Mouse (Mus musculus) lung, postnatal 10 days (tissue): Measurements from ENCODE around the gene Plpp7.
A peak's percentile ranks its signal among the peaks of the same experiment; 100 is the strongest.

Source experiments
- DNase-seq: peaks from one replicate; pipeline ENCODE4 v3.0.0; 2021

The Plpp7 gene

DNA sequence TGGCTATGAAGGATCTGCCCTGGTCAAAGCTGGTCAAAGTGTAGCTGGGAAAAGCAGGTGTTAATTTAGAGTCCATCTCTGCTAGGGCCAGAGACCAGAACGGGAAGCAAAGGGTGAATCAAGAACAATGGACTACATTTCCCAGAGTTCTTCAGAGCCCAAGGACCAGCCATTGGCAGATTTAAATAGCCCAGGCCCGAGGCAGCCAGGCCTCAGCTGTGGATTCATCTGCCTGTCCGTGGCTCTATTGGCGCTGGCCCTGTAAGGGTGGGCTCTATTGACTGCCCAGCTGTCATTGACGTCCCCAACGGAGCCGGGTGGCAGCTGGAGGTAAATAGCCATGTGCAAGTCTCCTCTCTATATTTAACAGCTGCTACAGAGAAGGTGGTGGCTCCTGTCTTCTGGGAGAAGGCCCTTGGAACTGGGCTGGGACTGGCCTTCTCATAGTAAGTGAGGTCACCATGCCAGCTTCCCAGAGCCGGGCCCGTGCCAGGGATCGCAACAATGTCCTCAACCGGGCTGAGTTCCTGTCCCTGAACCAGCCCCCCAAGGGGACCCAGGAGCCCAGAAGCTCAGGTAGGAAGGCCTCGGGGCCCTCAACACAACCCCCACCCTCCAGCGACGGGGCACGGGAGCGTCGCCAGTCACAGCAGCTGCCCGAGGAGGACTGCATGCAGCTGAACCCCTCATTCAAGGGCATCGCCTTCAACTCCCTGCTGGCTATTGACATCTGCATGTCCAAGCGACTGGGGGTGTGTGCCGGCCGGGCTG is at the start of gene Plpp7:
Gene Plpp7 (plus strand): TSS at position 178 of the 771 bp plus-strand sequence.
- DNase-seq = peak; percentile 75

DNA sequence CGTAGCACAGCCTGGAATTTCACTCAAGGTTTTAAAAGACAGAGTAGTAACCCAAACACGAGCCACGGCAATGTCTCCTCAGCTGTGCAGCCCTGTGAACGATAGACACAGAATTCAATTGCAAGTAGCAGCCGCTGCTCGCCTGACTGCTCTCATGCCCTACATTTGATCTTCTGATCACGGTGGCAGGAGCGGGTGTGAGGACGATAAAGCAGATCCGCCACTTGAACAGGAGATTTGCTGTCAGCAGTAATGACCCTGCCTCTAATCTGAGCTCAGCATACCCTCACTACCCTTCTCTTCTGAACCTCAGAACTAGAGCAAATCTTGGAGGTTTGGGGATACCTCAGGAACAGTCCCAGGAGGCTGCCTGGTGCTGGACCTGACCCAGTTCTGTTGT is 49.3 kb upstream of the Plpp7 start:
- no peak for DNase-seq

DNA sequence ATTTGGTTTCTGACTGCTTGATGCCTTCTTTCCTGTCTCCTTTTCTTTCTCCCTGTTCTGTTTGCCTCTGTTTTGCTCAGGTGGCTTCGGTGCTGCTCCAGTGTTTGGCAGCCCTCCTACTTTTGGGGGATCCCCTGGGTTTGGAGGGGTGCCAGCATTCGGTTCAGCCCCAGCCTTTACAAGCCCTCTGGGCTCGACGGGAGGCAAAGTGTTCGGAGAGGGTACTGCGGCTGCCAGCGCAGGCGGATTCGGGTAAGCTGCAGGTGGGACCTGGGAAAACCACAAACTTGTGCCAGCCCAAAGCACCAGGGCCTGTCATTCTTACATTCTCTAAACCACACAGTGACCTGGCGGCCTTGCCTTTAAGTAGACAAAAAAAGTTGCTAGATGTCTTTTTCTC is 48.0 kb upstream of the Plpp7 start:
- no peak for DNase-seq

DNA sequence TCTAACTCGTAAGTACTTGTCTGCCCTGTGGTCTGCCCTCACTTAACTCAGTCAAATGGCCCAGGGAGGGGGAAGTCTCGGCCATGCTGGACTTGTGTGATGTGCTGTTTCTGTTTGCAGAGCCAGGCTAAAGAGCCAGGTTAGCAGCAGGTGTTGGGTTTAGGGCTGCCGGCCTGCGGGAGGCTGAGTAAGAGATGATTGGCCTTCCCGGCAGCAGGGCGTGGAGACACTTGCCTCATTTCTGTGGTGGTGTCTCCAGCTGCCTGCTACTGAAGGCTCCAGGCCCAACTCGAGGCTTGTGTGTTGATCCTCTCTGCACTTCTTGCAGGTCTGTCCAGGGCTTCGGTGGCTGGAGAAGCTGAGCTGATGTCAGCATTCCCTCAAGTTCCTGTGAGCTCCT is 43.5 kb upstream of the Plpp7 start:
- DNase-seq = no peak

DNA sequence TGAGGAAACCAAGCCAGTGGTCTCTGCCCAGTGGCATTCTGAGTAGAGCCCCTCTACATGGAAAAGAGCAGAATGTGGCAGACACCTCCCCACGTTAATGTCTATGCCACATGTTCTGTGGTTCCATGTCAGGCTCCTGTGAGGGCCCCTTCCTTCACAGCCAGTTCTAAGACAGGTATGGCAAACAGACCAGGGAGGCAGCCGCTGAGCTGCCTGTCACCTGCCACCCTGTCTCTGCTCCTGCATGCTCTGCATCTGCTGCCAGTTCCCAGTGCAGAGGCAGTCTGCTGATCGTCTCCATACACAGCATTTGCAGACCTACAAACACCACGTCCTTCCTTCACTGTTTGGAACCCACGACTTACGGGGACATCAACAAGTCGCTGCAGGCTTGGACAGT is 42.9 kb upstream of the Plpp7 start:
- DNase-seq = no peak

DNA sequence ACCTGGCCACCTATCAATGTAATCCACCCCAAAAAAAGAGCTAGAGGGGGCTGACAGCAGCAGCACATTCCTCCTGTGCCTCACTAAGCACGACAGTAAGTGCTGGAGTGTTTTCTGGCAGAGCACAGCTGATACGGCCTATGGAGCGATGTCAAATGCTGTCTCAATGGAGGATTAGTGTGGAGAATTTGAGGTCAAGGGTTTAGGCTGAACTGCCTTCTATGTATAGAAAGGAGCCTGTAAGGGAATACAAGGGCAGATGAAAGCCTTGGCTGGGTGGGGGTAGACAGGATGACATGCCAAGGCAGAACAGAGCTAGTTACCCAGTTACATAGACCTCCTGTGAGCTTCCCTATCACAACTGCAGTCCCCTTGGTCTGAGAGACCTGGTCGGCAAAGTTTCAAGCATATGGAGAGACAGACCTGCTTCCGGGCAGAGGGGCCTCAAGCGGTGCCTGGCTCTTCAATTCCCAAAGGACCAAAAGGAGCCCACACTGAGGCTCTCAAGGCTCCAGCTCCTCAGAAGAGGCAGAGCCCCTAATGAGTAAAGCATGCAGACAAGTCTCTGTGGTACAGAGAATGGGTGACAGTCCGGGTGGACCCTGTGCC is 39.9 kb upstream of the Plpp7 start:
- no peak for DNase-seq

DNA sequence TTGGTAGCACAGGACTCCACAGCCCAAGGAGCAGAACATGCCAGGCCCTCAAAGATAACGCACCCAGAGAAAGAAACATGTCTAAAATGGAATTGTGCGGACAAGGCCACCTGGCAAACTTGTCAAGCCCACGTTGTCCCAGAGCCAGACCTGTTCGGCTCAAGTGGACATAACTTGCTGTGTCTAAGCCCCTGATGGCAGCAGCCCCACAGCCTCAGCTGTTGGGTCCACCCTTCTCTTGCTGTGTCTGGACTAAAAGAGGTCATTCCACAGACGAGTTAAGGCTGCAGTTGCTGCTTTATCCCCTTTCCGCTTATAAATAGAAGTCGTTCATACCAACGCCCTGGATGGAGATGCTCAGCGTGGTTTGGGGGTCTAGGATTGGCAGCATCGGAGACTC is 38.8 kb upstream of the Plpp7 start:
- DNase-seq = no peak

DNA sequence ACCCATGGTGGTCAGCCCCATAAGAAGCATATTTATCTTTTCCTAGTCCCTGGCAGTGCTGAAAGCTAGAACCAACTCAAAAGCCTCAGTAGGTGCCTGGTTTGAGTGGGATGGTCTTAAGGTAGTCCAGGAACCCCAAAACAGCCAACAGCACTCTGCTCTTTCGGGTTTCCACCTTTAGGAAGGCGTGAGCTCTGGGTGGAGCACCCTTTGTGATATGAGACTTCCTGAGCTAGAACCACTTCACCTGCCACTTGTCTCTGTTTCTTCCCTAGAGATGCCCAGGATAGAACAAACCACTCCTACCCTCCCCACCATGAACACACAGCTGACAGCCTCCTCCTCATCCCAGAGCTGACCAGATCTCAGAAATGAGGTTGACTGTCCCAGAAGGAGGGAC is 38.0 kb upstream of the Plpp7 start:
- no peak for DNase-seq

DNA sequence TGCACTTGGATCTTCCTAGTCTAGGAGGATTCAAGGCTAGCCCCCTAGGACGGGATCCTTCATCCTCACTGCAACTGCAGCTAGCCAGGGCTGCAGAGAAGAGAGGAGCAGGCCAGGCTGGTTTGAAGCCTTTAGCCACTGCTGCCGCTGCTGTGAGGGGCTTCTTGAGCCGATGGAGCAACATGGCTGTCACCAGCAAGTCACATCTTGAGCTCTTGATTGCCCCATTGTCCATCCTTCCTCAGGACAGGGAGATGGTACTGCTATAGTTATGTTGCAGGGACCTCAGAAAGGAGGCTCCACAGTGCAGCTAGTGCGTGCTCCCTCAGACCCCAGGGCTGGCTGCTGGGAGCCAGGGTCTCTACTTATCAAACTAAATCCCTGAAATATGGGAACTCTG is 37.5 kb upstream of the Plpp7 start:
- DNase-seq = no peak

DNA sequence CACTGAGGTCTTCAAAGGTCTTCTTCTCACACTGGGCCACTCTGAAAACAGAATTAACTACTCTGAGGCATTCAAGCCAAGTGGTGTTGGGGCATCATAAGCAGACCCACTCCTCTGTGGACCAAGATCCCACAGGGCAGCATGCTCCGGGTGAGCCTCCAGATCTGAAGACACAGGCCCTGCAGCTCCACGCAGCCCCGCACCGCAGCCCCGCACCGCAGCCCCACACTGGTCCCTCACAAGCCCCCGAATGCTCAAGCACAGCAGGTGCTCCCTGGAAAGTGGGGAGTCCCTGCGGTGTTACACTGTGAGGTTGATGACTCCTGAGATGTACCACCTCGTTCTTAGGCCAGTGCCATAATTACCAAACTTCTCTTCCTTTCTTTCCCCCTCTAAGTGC is 37.1 kb upstream of the Plpp7 start:
- DNase-seq = no peak

DNA sequence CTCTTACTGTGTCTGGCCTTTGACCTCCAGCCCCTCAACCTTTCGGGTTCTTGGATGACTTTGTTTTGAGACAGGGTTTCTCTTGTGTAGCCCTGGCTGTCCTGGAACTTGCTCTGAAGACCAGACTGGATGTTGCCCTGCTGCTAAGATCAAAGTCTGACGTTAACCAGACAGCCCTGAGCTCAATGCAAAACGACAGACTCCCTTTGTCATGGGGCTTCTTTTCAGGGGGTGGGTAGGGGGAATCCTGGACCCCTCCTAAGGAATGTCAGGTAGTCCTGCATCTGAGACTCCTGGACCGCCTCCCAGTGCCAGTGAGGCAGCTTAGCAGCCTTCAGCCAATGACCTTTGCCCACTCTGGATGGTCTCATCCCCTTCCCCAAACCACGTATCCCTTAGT is 36.6 kb upstream of the Plpp7 start:
- no peak for DNase-seq

DNA sequence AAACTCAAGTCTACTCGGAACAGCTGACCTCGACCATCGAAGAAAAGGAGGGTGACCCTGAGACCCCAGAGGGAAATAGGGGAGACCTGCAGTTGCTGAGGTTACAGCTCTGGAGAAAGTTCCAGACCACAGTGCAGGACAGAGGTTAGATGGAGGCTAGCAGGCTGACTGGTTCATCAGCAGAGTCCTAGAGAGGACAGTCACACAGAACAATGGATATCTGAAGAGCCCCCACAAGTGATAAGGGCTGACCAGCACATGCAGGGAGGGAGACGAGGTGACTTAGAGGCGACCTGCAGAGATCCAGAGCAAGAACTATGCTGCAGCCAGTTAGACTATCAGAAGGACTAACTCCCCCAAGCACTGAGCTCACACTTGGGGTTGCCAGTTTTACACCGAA is 35.7 kb upstream of the Plpp7 start:
- no peak for DNase-seq

DNA sequence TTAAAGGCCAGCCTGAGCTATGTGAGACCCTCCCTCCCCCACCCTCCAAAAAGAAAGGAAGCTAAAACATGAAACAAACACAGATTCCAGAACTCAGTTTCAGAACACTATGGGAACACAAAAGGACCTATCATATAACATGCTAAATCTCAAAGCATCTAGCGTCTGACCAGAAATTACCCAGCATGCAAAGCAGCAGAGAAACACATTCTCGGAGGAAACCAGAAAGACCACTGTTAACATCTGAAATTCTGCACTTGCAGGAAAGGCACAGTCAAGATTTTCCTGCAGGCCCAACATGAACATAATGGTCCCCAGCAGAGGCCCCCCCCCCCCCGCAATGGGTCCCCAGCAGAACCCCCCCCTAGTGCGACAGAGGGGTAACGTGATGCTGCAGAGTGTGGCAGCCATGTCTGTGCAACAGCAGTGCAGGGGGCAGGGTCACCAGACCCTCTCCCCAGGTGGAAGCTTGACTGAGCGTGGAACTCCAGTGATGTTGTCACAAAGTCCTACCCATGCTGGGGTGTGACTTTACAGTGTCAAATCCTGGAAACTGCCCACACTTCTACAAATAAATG is 35.0 kb upstream of the Plpp7 start:
- no peak for DNase-seq

DNA sequence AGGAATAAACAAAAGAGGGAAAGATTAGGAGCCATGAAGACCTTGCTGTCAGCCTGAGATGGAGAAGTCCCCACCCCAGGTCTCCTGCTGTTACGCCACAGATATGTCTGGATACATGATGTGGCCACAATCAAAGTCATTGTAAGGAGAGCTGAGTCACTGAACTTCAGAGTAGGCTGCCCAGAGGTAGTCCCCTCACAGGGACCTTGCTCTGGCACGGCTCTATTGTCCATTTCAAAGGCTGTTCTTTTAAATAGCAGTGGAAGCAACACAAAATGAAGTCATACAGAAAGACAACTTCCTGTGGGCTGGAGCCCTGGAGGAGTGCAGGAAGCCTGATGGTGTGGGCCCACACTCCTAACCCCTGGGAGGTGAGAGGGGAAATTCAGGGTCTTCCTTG is 34.1 kb upstream of the Plpp7 start:
- no peak for DNase-seq

DNA sequence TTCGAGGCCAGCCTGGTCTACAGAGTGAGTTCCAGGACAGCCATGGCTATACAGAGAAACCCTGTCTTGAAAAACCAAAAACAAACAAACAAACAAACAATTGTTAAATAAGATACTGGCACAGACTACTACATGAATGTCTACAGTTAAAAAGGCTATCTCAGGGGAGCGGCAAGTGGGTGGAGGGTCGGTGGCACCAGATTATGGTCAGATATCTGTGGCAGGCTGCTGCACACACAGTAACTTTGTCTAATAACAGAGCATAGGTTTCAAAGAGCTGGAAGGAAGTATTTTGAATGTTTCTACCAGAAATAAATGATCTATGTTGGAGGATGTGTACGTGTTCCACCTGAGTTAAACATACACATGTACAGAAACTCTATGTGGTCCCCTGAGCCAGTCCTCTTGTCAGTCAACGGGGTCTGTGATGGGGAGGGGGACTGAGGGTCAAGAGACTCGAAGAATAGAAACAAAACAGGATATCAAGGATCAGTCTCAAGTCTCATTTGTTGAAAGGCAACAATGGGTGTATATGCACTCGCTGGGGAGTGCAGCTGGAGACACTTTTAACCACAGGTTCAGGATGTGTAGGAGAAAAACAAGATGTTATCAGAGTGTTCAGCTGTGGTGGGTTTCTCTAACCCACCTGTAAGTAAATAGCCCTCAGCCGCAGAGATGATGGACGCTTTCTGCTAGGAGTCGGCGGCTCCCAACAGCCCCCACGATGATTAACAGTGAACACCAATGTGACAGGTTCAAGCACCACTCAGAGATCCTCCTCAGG is 33.4 kb upstream of the Plpp7 start:
- no peak for DNase-seq

DNA sequence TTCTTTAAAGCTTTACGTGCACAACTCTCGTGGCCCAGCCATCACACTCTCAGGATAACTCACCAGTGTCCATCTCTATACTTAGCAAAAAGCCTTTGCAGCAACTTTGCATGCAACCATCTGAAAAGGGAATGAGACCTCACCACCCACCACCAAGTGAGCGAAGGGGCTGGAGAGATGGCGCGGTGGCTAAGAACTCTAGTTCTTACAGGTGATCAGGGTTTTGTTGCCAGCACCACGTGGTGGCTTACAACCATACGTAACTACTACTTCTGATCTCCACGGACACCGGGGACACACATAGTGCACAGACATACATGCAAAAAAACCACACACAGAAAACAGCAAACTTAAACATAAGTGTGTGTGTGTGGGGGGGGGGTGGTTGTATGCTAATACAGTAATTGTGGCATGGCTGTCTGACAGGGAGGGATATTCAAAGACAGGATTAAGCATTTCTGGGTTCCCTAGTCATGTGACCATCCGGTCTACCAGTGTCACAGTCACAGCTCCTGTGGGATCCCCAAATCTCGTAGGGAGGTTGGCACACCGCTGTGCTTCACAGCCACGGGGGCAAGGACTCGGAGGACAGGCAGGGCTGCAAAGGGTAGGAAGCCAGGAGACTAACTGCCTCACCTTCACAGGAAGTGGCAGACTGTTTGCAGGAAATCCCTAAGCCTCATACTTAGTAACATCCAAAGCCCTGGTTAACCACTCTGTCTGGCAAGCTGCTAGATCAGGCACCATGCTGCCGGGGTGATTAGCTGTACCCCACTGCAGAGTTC is 32.5 kb upstream of the Plpp7 start:
- no peak for DNase-seq

DNA sequence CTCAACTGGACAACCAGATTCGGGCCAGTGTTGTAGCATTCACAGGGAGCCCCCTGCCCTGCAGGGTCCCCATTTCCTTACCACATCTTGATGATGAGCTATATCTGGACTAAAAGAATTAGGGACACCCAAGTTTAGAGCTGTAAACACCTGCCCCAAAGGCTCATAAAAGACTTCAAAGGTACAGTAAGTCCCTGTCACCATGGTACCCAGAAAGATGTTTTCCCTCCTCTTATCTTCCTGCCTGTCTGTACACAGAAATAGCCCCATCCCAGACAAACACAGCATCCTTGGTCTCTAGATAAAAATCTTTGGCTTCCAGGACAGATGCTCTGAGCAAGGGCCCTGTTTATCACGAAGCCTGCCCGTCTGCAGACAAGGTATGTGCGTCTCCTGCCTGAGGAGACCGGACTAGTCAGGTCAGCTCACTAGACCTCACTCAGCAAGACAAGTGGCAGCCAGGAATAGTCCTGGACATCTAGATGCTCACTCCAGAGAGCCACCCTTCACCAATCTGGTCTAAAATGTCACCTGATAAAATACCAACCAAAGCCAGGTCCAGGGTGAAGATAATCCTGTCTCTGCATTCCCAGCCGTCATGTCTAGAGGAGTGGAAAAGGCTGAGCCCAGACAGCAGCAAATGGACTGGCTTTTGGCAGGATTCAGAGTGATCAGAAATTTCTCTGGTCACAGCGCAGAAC is 31.7 kb upstream of the Plpp7 start:
- DNase-seq = no peak

DNA sequence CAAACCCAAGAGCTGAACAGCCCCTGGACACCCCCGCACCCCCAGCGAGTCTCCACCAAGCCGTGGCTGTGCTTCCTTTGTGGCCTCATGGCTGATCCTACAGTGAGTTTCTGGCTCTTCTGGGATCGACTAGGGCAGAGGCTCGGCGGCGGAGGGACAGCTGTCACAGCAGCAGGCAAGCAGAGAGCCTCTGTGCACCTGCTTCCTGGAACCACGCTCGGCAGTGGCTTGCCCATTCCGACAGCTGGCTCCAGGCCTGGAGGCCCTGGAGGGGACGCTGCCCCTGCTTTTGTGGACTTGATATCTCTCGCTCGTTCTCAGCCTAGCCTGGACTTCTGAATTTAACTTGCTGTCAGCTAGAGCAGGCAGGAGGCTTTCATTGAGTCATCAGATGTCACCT is 30.4 kb upstream of the Plpp7 start:
- no peak for DNase-seq

DNA sequence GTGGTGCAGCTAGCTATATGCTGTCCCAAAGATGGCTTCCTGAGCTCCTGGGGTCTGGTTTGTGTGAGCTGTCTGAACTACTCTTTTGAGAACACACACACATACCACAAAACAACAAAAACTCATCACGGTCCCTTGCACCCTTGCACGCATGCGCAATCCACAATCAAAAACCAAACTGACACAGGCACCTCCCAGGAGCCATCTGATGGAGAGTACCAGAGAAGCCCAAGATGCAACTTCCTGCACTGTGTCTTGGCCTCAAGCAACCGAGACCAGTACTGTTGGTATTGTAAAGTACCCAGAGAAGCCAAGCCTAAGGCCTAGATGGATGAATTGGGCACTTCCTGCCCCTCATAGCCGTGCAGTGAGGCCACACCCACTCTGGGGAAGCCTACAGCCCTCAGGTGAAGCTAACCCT is 29.9 kb upstream of the Plpp7 start:
- DNase-seq = no peak

DNA sequence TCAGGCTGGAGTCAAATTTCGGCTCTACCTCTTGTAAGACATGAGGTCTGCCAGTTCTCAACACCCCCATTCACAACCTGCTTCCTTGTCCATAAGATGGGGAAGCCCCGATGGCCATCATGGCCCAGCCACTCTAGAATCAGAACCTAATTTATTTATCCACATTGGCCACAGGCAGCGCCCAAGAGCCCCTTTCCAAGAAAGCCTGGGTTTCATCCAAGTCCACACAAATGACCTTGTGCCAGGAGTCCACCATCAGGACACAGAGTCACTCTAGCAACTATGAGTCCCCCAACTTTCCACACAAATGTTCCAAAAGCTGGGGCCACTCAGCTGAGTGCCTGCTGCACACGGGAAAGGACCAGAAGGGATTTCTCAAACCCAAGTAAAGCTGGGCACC is 29.3 kb upstream of the Plpp7 start:
- no peak for DNase-seq

DNA sequence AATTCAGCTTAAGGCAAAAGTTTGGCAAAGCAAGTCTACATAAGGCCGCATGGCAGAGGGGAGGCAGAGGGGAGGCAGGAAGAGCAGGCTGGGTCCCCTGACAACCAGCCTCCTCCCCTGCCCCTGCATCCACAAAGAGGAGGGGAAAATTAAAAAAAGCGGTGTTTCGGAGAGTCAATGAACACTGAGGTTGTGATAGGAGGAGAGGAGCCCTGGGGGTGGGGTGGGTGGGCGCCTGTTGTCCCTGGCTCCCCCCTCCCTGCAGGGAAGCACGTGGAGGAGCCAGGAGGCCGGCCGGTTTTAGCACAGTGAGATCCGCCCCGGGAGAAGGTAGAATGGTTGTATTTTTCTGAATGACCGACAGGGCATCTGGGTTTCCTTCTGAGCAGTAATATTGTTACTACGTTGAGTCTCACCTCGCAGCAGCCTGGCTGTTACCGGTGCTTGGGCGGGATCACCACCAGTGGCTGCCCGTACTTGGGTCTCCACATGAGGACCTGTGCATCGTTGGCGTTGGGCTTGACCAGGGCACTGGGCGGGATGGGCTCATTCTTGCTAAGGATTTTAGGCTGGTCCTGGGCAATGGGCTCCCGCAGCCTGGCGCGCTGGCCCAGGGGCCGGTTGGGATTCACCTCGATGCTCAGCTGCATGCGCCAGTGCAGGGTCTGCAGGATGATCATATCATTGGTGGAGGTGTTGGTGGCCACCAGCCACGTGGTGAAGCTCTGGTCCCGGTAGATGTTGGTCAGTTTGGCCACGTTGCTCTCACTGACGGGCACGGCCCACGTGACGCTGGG is 26.3 kb upstream of the Plpp7 start:
- no peak for DNase-seq
